Mouse (Mus musculus) lung, postnatal 0 days (tissue): Measurements from ENCODE around the gene Stx17.

Experiments used
- CTCF ChIP-seq: IDR thresholded peaks from 2 replicates; pipeline ENCODE4 v1.5.1; 2016; ENCODE audit warnings: antibody characterized with exemption, mild to moderate bottlenecking
- EP300 ChIP-seq: IDR thresholded peaks from 2 replicates; pipeline ENCODE4 v1.6.1; 2016; ENCODE audit warnings: antibody characterized with exemption, mild to moderate bottlenecking, control low read depth

DNA sequence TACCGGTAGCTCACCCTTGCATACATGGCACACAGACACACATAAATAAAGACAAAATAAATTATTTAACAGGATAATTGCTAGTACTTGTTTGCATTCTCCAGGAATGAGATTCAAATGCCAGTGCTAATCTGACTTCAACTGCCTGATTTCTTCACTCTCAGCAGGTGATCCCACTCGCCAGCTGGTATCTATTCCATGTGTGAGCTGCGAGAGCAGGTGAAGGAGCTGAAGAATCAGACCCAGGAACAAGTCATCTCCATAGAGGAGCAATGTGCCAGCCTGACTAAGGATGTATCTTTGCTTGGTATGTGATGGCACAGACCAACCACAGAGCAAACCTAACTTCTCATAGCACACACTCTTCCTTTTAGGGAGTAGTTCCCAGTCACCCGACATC lies 78.8 kb downstream of the Stx17 start:
- TF ChIP-seq CTCF (no peak), EP300 (no peak)
